Mouse (Mus musculus) liver, embryonic 15.5 days (tissue): ENCODE measurements around the gene Sgpl1. TPM values are rescaled to one million over a fixed set of nuclear protein-coding genes. Genes with fewer than 3 reads are reported as not detected.

Experiments
- ATAC-seq: fragments of 200-750 bp; cut with Nextera tagmentation; 2 replicates; pipeline ENCODE4 v1.8.0; 2017; ENCODE audit warnings: moderate number of reproducible peaks, mild to moderate bottlenecking, moderate library complexity; ENCODE audit not compliant: insufficient read depth
- H3K27ac ChIP-seq: fragments of 300-500 bp; sonication (generic); replicated peaks from 2 replicates; pipeline ENCODE4 v1.5.1; 2015; ENCODE audit warnings: mild to moderate bottlenecking, inconsistent platforms
- H3K27me3 ChIP-seq: fragments of 300-500 bp; sonication (generic); 2 replicates; pipeline ENCODE4 v1.6.1; 2015; ENCODE audit warnings: mild to moderate bottlenecking, inconsistent platforms
- H3K36me3 ChIP-seq: fragments of 300-500 bp; sonication (generic); replicated peaks from 2 replicates; pipeline ENCODE4 v1.6.1; 2015; ENCODE audit warnings: moderate library complexity, mild to moderate bottlenecking, inconsistent platforms
- H3K4me1 ChIP-seq: fragments of 300-500 bp; sonication (generic); replicated peaks from 2 replicates; pipeline ENCODE4 v1.6.1; 2015; ENCODE audit warnings: inconsistent platforms
- H3K4me2 ChIP-seq: fragments of 300-500 bp; sonication (generic); 2 replicates; pipeline ENCODE4 v1.6.1; 2015; ENCODE audit warnings: moderate library complexity, mild to moderate bottlenecking, inconsistent platforms
- H3K4me3 ChIP-seq: fragments of 300-500 bp; sonication (generic); replicated peaks from 2 replicates; pipeline ENCODE4 v1.5.1; 2015; ENCODE audit warnings: mild to moderate bottlenecking, inconsistent platforms
- H3K9ac ChIP-seq: fragments of 300-500 bp; sonication (generic); 2 replicates; pipeline ENCODE4 v1.6.1; 2015; ENCODE audit warnings: moderate library complexity, mild to moderate bottlenecking, inconsistent platforms
- H3K9me3 ChIP-seq: fragments of 300-500 bp; sonication (generic); replicated peaks from 2 replicates; pipeline ENCODE4 v1.6.1; 2016; ENCODE audit warnings: inconsistent platforms
- WGBS: fragments of 180-500 bp; shearing (Covaris S2); methylation state at CpG from one replicate; pipeline ENCODE4 v1.1.7; 2015; ENCODE audit warnings: mixed read lengths; ENCODE audit not compliant: insufficient replicate concordance; 5-methylcytosine and 5-hydroxymethylcytosine counted together
- polyA plus RNA-seq: library from polyadenylated mRNA; unstranded; fragments of >200 nt; fragmentation: Nextera tagmentation; extraction: Ambion mirVana; gene quantifications from 2 replicates; pipeline ENCODE4 v1.2.1, GENCODE M21; 2015

Gene Sgpl1
- polyA plus RNA-seq: 17.8 and 19.3 TPM in 2 replicates

DNA sequence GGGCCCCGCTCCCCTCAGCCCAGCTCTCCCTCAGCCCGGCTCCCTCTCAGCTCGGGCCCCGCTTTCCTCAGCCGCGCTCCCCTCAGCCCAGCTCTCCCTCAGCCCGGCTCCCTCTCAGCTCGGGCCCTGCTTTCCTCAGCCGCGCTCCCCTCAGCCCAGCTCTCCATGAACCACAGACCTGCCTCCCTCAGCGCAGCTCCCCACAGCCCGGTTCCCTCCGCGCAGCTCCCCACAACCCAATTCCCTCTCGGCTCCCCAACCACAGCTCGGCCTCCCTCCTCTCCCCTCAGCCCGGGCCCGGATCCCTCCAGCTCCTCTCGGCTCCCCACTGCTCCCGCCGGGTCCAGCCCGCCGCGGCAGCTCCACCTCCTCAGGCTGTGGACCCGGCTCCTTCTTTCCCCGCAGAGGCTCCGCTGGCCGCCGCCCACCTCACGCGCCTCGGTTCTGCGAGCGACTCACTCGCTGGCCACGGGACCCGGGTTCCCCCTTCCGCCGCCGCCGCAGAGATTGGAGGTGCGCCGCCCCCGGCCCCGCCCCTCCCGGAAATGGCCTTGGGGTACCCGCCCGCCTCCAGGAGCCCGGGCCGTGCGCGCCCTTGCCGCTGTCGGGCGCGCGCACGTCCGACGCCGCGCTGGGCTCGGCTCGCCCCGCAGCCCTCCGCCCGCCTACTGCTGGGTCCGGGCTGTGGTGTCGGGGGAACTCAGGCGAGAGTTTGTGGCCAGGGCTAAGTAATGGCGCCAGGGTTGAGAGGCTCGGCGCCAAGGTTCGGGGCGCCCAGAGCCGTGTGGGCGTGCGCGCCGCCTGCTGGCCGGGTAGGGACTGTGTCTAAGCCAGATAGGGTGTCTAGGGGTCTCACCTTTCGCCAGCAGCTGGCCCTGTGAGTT lies at the start of gene Sgpl1:
Gene Sgpl1, minus strand, starts transcription at position 547 of the 884 bp plus-strand sequence.
- ATAC-seq: peak; percentile 86
- Histone ChIP-seq H3K4me3 (peak within 1 kb of the TSS; percentile 91), H3K27ac (peak within 1 kb of the TSS; percentile 89), H3K9me3 (no peaks in the 10 kb centered on the region), H3K4me1 (peaks cover 59% of the 10 kb centered on the region), H3K9ac (peak within 1 kb of the TSS; percentile 91), H3K36me3 (no peaks in the 10 kb centered on the region), H3K4me2 (peak within 1 kb of the TSS; percentile 100), H3K27me3 (peaks cover 9% of the 10 kb centered on the region; the same call in 1 of the 2 replicates)
- WGBS: under 1% methylated on average over 81 of the region's 82 CpGs

DNA sequence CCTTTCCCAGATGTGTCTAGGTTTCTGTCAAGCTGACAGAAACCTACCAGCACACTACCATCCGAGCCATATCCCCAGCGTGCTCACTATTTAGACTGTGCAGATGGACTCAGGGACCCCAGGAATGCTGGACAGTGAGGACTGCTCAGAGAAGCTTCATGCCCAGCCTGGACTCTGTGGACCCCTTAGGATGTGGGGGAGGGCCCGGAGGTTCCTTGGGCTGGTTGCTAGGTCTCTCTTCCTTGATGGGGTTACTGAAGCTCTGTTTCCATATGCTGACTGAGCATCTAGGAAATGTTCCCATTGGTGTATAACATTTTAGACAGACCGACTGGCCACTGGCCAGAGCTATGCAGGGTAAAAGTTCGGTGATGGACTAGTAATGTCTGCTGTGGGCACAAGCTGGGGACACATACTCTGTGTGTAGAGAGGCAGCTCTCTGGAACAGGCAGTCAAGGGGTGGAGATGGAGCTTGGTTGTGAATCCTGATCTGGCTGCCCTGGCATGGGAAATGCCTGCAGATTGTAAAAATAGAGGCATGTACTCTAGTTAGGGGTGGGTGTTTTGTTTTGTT lies 48.3 kb upstream of the Sgpl1 start:
- Histone ChIP-seq H3K4me3 (no peak overlapping the region), H3K27me3 (no peaks in the 10 kb centered on the region), H3K4me1 (0 out of 2 replicates have a peak, but pooled peaks cover 6% of the 10 kb centered on the region), H3K9me3 (no peaks in the 10 kb centered on the region), H3K4me2 (no peak overlapping the region), H3K36me3 (no peaks in the 10 kb centered on the region), H3K27ac (no peak overlapping the region), H3K9ac (no peak overlapping the region)
- 61% methylated on average over 5 of the region's 5 CpGs for WGBS
- ATAC-seq: no peak

DNA sequence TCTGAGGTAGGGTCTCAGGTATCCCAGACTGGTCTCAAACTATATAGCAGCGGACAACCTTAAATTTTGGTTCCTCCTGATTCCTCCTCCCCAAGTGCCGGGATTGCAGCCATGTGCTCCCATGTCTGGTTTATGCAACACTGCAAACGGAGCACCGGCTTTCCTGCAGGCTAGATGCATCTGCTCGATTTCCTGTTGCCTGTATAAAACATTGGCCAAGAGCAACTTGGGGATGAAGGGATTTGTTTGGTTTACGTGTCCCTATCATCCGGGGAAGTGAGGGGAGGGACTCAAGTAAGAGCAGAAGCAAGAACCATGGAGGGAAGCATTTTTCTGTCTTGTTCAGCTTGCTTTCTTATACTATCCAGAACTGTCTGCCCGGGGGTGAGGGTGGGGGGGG lies 47.7 kb upstream of the Sgpl1 start:
- H3K4me2 ChIP-seq: no peak overlapping the region
- no peak overlapping the region for H3K4me3 ChIP-seq
- H3K36me3 ChIP-seq: no peaks in the 10 kb centered on the region
- H3K9ac ChIP-seq: no peak overlapping the region
- no peak for ATAC-seq
- H3K9me3 ChIP-seq: no peaks in the 10 kb centered on the region
- H3K27ac ChIP-seq: no peak overlapping the region
- H3K27me3 ChIP-seq: no peaks in the 10 kb centered on the region
- WGBS: 63% methylated on average over 8 of the region's 8 CpGs
- 0 out of 2 replicates have a peak, but pooled peaks cover 6% of the 10 kb centered on the region for H3K4me1 ChIP-seq

DNA sequence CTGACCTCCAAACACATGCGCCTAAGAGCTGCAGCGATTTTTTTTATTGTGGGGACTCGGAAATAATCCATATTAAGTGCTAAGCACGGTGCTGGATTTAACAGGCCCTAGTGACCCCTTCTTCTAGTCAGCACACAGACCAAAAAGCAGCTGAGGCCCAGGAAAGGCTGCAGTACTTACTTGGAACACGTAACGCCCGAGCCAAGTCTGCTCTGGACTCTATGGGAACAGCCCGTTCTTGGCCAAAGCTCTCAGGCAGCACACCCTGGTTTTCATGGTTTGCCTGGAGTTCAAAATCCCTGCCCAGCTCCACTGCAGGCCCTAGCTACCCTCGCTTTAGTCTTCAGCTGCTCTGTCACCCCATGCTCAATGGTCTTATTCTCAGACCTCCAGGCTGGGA lies 47.1 kb upstream of the Sgpl1 start:
- Histone ChIP-seq H3K27me3 (no peaks in the 10 kb centered on the region), H3K4me2 (no peak overlapping the region), H3K36me3 (no peaks in the 10 kb centered on the region), H3K9ac (no peak overlapping the region), H3K27ac (no peak overlapping the region), H3K4me3 (no peak overlapping the region), H3K9me3 (no peaks in the 10 kb centered on the region), H3K4me1 (no peaks in the 10 kb centered on the region)
- ATAC-seq: no peak
- 66% methylated on average over 9 of the region's 9 CpGs for WGBS

DNA sequence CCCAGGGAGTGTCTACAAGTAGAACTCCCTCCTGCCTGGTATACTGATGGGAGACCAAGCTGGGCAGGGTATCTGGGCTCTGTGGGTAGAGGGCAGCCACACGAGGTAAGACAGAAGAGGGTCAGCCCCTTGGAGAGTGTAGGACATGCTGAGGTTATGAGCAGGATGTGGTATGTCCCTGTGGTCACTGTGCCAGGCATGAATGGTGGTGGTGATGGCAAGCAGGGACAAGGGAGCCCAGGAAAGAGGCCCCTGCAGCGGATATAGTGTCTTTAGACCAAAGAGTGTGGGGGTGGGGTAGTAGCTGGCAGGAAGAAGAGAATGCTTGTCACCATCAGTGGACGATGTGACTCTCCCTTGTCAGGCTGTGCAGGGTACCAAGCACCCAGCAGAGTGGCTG lies 40.5 kb upstream of the Sgpl1 start:
- no peak overlapping the region for H3K4me3 ChIP-seq
- no peak overlapping the region for H3K27ac ChIP-seq
- no peak for ATAC-seq
- 12% methylated on average over 3 of the region's 3 CpGs for WGBS
- H3K4me1 ChIP-seq: no peaks in the 10 kb centered on the region
- H3K4me2 ChIP-seq: no peak overlapping the region
- no peaks in the 10 kb centered on the region for H3K36me3 ChIP-seq
- no peak overlapping the region for H3K9ac ChIP-seq
- peaks cover 4% of the 10 kb centered on the region; the same call in 1 of the 2 replicates for H3K27me3 ChIP-seq
- no peaks in the 10 kb centered on the region for H3K9me3 ChIP-seq

DNA sequence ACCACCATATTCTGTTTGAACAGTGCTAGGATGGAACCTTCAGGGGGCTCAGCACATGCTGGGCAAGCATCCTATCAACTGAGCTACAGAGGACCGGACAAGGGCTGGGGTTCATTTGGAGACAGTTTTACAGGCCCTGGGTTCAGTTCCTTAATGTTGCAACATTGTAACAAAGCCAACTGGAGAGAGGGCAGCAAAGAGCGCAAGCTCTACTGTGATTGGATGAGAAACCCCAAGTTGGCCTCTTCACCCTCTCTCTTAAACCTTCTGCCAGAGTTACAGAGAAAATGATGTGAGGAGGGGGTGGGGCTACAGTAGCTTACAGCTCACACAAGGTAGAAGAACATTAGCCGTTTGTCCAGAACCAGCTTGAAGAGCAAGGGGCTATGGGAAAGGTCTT lies 39.5 kb upstream of the Sgpl1 start:
- Histone ChIP-seq H3K27ac (no peak overlapping the region), H3K4me3 (no peak overlapping the region), H3K27me3 (peaks cover 4% of the 10 kb centered on the region; the same call in 1 of the 2 replicates), H3K9ac (no peak overlapping the region), H3K36me3 (no peaks in the 10 kb centered on the region), H3K9me3 (no peaks in the 10 kb centered on the region), H3K4me2 (no peak overlapping the region), H3K4me1 (no peaks in the 10 kb centered on the region)
- no peak for ATAC-seq
- 64% methylated on average over 3 of the region's 3 CpGs for WGBS

DNA sequence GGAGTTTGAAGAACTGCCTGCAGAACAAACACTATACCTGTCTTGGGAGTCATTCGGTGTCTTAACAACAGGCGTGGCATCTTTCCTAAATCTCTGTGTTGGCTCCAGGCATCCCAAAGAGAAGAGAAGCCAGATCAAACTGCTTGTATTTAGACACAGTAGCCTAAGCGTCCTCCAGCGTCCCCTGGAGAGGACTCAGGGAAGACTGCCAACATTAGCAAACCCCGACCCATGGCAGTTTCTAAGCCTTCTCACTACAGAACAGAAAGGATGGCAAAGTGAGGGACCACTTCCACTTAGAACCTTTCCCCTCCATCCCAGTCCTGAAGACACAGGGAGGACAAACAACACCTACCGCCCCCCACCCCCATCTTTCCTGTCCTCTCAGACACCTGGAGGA lies 32.4 kb upstream of the Sgpl1 start:
- H3K4me2 ChIP-seq: no peak overlapping the region
- peaks cover 25% of the 10 kb centered on the region for H3K27me3 ChIP-seq
- 53% methylated on average over 6 of the region's 6 CpGs for WGBS
- H3K9ac ChIP-seq: no peak overlapping the region
- no peaks in the 10 kb centered on the region for H3K9me3 ChIP-seq
- no peak for ATAC-seq
- H3K4me3 ChIP-seq: no peak overlapping the region
- H3K36me3 ChIP-seq: no peaks in the 10 kb centered on the region
- H3K4me1 ChIP-seq: no peaks in the 10 kb centered on the region
- H3K27ac ChIP-seq: no peak overlapping the region

DNA sequence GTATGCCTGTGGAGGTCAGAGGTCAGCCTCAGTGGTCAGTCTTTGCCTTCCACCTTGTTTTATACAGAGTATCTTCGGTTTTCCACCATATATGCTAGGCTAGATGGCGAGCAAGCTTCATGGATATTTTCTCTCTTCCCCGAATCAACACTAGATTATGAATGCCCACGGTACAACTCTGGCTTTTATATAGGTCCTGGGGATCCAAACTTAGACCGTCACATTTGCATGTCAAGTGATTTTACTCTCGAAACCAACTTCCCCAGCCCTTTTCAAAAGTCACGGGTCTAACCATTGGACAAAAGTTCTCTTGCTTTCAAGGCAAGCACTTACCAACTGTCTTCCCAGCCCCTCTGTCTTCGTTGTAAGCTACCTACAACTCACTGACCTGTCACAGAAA lies 31.2 kb upstream of the Sgpl1 start:
- 59% methylated on average over 8 of the region's 8 CpGs for WGBS
- peaks cover 34% of the 10 kb centered on the region for H3K27me3 ChIP-seq
- no peak overlapping the region for H3K9ac ChIP-seq
- no peaks in the 10 kb centered on the region for H3K9me3 ChIP-seq
- no peak for ATAC-seq
- H3K4me3 ChIP-seq: no peak overlapping the region
- no peaks in the 10 kb centered on the region for H3K4me1 ChIP-seq
- no peak overlapping the region for H3K27ac ChIP-seq
- H3K4me2 ChIP-seq: no peak overlapping the region
- H3K36me3 ChIP-seq: no peaks in the 10 kb centered on the region

DNA sequence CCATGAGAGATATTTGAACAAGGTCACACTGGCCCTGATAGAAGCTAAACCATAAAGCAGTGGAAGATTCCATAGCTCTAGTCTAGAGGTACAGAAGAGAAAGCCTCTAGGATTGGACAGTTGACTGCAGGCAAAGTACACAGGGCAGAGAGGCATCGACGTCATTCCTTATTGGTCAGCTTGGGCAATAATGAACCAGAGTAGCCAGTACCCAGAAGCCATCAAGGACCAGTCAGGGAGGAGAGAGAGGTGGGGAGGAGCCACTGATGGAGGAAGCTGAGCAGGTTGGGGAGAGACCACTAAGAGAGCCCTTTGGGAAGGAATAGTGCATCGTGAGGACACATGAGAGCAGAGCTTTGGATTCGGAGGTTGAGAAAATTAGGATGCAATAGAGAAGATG lies 30.2 kb upstream of the Sgpl1 start:
- H3K27me3 ChIP-seq: peaks cover 37% of the 10 kb centered on the region
- no peak overlapping the region for H3K4me3 ChIP-seq
- no peak overlapping the region for H3K9ac ChIP-seq
- no peaks in the 10 kb centered on the region for H3K4me1 ChIP-seq
- H3K27ac ChIP-seq: no peak overlapping the region
- no peaks in the 10 kb centered on the region for H3K9me3 ChIP-seq
- H3K36me3 ChIP-seq: no peaks in the 10 kb centered on the region
- no peak overlapping the region for H3K4me2 ChIP-seq
- WGBS: 51% methylated on average over 4 of the region's 4 CpGs
- no peak for ATAC-seq

DNA sequence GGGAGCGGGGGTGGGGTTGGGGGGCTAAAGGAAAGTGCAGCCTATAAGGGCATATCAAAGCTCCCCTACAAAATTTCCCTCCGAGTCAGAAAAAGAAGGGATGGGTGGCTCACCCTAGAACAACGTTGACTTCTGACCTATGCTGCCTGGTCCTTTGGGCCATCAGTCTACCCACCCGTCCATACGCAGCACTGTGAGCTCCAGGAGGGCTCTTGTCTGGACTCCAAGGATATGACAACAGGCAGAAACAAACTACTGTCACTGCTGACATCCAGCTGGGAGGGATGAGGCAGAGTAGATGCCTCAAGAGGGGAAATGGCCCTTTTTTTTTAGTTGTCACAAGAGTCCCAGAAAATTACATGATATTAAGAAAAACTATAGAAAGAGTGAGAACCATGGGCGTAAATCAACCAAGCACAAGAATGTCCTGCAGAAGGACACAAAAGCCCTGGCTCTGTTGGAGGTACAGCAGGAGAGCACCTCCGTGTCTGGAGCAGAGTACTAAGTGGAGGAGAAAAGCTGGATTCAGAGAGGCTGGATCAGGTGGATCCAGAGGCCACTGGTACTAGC lies 28.8 kb upstream of the Sgpl1 start:
- 39% methylated on average over 7 of the region's 7 CpGs for WGBS
- H3K36me3 ChIP-seq: no peaks in the 10 kb centered on the region
- no peak overlapping the region for H3K4me2 ChIP-seq
- H3K27me3 ChIP-seq: peaks cover 45% of the 10 kb centered on the region
- H3K27ac ChIP-seq: no peak overlapping the region
- no peak overlapping the region for H3K9ac ChIP-seq
- ATAC-seq: no peak
- H3K4me1 ChIP-seq: no peaks in the 10 kb centered on the region
- H3K4me3 ChIP-seq: no peak overlapping the region
- H3K9me3 ChIP-seq: no peaks in the 10 kb centered on the region

DNA sequence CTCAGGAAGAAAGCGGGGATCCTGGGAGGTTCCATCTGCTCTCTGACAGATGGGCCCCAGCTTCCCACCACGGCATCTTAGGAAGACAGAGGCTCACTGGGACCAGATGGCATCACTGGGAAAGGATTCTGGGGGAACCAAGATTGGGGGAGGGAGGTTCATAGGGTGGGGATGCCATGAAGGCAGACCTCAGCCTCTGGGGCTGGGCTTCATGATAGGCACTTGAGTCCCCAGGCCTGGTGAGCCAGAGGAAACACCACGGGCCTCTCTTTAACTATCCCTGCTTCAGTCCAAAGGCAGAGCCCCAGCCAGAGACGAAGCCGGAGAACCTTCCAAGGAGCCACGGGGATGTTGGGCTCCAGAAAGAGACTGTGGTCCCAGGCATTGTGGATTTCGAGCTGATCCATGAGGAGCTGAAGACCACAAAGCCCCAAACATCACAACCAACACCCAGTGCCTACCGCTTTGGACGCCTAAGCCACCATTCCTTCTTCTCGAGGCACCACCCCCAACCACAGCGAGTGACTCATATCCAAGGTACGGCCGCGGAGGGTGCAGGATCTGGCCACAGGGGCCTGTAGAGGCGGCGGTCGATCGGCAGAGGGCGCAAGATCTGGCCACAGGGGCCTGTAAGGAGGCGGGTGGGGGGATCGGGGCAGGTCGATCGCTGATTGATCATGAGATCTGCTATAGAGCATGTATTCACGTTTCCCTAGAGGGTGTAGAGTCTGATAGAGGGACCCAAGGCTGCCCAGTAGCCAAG lies 28.1 kb upstream of the Sgpl1 start:
- Histone ChIP-seq H3K27ac (no peak overlapping the region), H3K4me3 (no peak overlapping the region), H3K9ac (no peak overlapping the region), H3K4me1 (no peaks in the 10 kb centered on the region), H3K9me3 (no peaks in the 10 kb centered on the region), H3K4me2 (no peak overlapping the region), H3K36me3 (no peaks in the 10 kb centered on the region), H3K27me3 (peaks cover 46% of the 10 kb centered on the region)
- WGBS: 10% methylated on average over 24 of the region's 24 CpGs
- no peak for ATAC-seq
